Mouse (Mus musculus): ENCODE results near the gene Fahd2a. TPM values are rescaled to one million over a fixed set of nuclear protein-coding genes. Genes with fewer than 3 reads are reported as not detected.

Fahd2a gene
- polyA plus RNA-seq, 1 experiment: 7.8 TPM

DNA sequence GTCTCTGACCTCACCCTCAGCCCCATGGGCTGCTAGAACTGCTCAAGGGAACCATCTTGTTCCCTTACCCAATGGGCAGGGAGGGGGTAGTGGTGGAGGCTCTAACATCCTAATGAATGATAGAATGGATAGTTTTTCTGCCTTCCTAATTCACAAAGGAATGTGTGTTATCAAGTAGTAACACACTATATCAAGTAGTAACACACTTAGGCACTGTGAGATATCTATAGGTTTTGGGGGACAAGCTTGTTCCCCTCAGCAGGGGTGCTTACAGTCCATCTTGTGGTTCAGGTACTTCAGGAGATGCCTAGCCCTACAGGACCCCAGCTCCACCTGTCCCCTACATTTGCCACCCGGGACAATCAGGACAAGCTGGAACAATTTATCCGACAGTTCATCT lies 8.8 kb downstream of the Fahd2a start:
- WGBS: 91% methylated on average over 2 of the region's 2 CpGs
- no peak overlapping the region for H3K4me3 ChIP-seq (ENCODE audit: extremely low read depth, insufficient read depth, insufficient read length)
- no peak overlapping the region for H3K27ac ChIP-seq (ENCODE audit: insufficient read depth, low read length)
- DNase-seq (ENCODE audit: low read depth in 1 of 2, low spot score in 2 of 2): no peak
- TF ChIP-seq CTCF (IDR thresholded peaks at IDR 0.05; ENCODE audit: extremely low read depth, insufficient read depth, insufficient read length, insufficient replicate concordance): no peak
- no peak for TF ChIP-seq POLR2A (IDR thresholded peaks at IDR 0.05; ENCODE audit: low read depth, low read length)
- H3K27me3 ChIP-seq (ENCODE audit: control insufficient read depth, insufficient read depth, low read length): no peaks in the 10 kb centered on the region
- H3K4me1 ChIP-seq (ENCODE audit: control insufficient read depth, insufficient read depth, insufficient read length): no peaks in the 10 kb centered on the region
- H3K36me3 ChIP-seq (ENCODE audit: control insufficient read depth, insufficient read depth, low read length): peaks cover 5% of the 10 kb centered on the region; the same call in 1 of the 2 replicates

DNA sequence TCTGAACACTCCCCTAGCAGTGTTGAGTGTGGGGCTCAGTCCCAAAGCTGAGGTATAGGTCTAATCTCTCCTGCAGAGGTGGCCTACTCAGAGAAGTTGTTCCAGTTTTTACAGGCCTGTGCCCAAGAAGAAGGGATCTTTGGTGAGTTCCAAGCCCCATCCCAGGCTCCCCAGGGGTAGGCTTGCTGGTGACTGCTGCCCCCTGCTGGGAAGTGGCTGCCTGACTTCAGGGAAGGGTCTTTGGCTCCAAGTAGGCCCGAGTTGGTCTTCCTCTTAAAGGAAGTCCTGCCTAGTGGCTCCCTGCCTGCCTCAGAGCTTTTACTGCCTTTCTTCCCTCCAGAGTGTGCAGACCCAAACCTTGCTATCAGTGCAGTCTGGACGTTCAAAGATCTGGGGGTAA lies 9.2 kb downstream of the Fahd2a start:
- Histone ChIP-seq H3K27ac (ENCODE audit: insufficient read depth, low read length) (no peak overlapping the region), H3K4me3 (ENCODE audit: extremely low read depth, insufficient read depth, insufficient read length) (no peak overlapping the region), H3K4me1 (ENCODE audit: control insufficient read depth, insufficient read depth, insufficient read length) (no peaks in the 10 kb centered on the region), H3K27me3 (ENCODE audit: control insufficient read depth, insufficient read depth, low read length) (no peaks in the 10 kb centered on the region), H3K36me3 (ENCODE audit: control insufficient read depth, insufficient read depth, low read length) (peaks cover 5% of the 10 kb centered on the region; the same call in 1 of the 2 replicates)
- TF ChIP-seq POLR2A (IDR thresholded peaks at IDR 0.05; ENCODE audit: low read depth, low read length) (no peak), CTCF (IDR thresholded peaks at IDR 0.05; ENCODE audit: extremely low read depth, insufficient read depth, insufficient read length, insufficient replicate concordance) (peak; percentile 48; the same call in 1 of the 2 replicates)
- DNase-seq (ENCODE audit: low read depth in 1 of 2, low spot score in 2 of 2): peak in 1 of 2 experiments; percentile 31
- 28% methylated on average over 2 of the region's 2 CpGs for WGBS

DNA sequence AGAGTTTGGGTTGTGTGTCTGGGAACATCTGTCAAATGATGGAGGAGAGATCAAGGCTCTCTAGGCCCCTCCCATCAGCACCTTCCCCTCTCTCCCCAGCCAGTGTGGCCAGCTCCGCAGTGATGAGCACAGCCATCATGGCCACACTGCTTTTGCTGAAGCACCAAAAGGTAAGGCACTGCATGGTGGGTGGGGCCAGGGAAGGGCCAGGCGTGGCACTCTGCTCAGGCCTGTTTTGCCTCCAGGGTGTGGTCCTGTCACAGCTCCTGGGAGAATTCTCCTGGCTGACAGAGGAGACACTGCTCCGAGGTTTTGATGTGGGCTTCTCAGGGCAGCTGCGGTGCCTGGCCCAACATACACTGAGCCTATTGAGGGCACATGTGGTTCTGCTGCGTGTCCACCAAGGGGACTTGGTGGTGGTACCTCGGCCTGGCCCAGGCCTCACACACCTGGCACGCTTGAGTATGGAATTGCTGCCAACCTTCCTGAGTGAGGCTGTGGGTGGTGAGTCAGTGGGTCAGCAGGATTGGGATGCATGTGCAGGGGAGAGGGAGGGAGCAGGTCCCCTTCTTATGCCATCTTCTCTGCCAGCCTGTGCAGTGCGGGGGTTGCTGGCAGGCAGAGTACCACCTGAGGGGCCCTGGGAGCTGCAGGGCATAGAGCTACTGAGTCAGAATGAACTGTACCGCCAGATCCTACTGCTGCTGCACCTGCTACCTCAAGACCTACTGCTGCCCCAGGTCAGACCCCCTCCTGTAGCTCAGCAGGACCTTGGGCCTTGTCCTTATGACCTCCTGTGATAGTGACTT lies 10.7 kb downstream of the Fahd2a start:
- H3K4me1 ChIP-seq (ENCODE audit: control insufficient read depth, insufficient read depth, insufficient read length): no peaks in the 10 kb centered on the region
- peaks cover 5% of the 10 kb centered on the region; the same call in 1 of the 2 replicates for H3K36me3 ChIP-seq (ENCODE audit: control insufficient read depth, insufficient read depth, low read length)
- H3K27ac ChIP-seq (ENCODE audit: insufficient read depth, low read length): no peak overlapping the region
- 93% methylated on average over 9 of the region's 9 CpGs for WGBS
- H3K27me3 ChIP-seq (ENCODE audit: control insufficient read depth, insufficient read depth, low read length): no peaks in the 10 kb centered on the region
- DNase-seq (ENCODE audit: low read depth in 1 of 2, low spot score in 2 of 2): no peak
- TF ChIP-seq CTCF (IDR thresholded peaks at IDR 0.05; ENCODE audit: extremely low read depth, insufficient read depth, insufficient read length, insufficient replicate concordance) (no peak), POLR2A (IDR thresholded peaks at IDR 0.05; ENCODE audit: low read depth, low read length) (no peak)
- no peak overlapping the region for H3K4me3 ChIP-seq (ENCODE audit: extremely low read depth, insufficient read depth, insufficient read length)

DNA sequence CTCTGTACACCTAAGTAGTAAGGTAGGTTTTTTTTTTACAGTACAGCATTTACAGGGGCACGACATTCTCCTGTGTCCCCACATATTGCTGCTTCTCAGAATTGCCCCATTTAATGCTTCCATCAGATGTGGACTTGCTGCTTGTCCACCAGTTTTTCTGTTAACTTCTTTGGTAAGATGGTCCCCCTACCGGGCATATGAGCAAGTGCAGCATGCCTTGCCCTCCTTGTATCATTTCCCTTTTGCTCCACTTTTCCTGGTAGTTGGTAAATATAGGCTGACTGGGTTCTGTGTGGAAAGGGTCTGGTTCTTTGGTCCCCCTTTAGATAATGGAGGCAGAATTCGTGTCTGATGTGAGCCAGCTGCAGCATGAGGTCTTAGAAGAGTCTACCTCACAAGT lies 14.1 kb downstream of the Fahd2a start:
- WGBS: 10% methylated on average over 3 of the region's 3 CpGs
- Histone ChIP-seq H3K27me3 (ENCODE audit: control insufficient read depth, insufficient read depth, low read length) (no peaks in the 10 kb centered on the region), H3K4me3 (ENCODE audit: extremely low read depth, insufficient read depth, insufficient read length) (no peak overlapping the region), H3K36me3 (ENCODE audit: control insufficient read depth, insufficient read depth, low read length) (no peaks in the 10 kb centered on the region), H3K27ac (ENCODE audit: insufficient read depth, low read length) (no peak overlapping the region), H3K4me1 (ENCODE audit: control insufficient read depth, insufficient read depth, insufficient read length) (no peaks in the 10 kb centered on the region)
- TF ChIP-seq CTCF (IDR thresholded peaks at IDR 0.05; ENCODE audit: extremely low read depth, insufficient read depth, insufficient read length, insufficient replicate concordance) (peak; percentile 27; the same call in 1 of the 2 replicates), POLR2A (IDR thresholded peaks at IDR 0.05; ENCODE audit: low read depth, low read length) (no peak)
- peak in 1 of 2 experiments; percentile 8 for DNase-seq (ENCODE audit: low read depth in 1 of 2, low spot score in 2 of 2)

DNA sequence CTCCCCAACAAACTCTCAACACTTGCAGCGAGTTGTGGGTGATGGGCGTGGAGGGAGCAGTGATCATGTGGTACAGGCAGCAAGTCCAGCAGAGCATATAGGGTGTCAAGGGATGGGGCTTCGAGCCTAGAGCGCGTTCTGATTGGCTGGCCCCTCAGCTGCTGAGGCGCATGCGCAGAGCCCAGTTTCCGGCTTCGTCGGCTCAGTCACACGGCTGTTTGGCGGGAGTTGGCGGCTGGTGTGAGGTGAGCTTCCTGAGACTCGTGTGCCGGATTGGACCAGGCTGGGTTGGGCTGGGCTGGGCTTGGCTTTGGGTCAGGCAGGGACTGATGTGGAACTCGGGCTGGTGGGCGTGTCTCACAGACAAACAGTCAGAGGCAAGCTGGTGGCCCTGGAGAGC lies 19.4 kb downstream of the Fahd2a start, which contains the start of gene Gpat2:
TSS of gene Gpat2 (plus strand) at position 223 of the 400 bp plus-strand sequence.
- 88% methylated on average over 17 of the region's 17 CpGs for WGBS

DNA sequence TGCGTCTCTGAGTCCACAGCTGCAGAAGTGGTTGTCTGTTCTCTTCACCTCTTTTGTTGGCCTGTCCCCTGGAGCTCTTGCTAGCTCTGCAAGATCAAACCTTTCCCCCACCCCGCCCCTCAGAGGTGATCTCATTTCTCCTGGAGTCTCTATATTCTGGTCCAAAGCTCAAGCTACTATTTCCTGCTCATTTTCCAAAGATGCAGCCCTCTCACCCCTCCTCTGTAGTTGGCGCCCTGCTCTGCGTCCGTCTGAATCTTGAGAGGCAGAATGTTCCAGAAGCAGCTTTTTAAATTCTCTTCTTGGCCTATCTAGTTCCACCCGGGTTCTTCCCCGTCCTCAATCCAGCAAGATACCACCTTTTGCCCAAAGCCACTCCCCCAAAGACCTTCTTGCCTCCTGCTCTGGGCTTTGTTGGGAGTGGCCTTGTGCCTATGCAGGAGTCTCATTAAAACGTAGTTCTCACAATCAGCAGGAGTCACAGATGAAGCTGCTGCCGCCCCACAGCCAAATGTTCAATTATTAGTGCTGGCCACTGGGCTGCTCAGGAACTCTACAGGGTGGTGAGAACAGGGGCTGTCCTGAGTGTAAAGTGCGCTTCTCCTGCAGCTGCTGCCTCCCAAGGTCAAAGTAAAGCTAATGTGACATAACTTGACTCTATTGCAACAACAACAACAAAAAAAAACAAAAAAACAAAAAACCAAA lies 25.9 kb downstream of the Fahd2a start:
- Histone ChIP-seq H3K36me3 (ENCODE audit: control insufficient read depth, insufficient read depth, low read length) (no peaks in the 10 kb centered on the region), H3K4me1 (ENCODE audit: control insufficient read depth, insufficient read depth, insufficient read length) (no peaks in the 10 kb centered on the region), H3K4me3 (ENCODE audit: extremely low read depth, insufficient read depth, insufficient read length) (no peak overlapping the region), H3K27me3 (ENCODE audit: control insufficient read depth, insufficient read depth, low read length) (no peaks in the 10 kb centered on the region), H3K27ac (ENCODE audit: insufficient read depth, low read length) (no peak overlapping the region)
- TF ChIP-seq CTCF (IDR thresholded peaks at IDR 0.05; ENCODE audit: extremely low read depth, insufficient read depth, insufficient read length, insufficient replicate concordance) (no peak), POLR2A (IDR thresholded peaks at IDR 0.05; ENCODE audit: low read depth, low read length) (no peak)
- 70% methylated on average over 10 of the region's 10 CpGs for WGBS
- DNase-seq (ENCODE audit: low read depth in 1 of 2, low spot score in 2 of 2): no peak

More for the DNA sequence above, 19.4 kb downstream of the Fahd2a start, which contains the start of gene Gpat2:
- Histone ChIP-seq H3K36me3 (ENCODE audit: control insufficient read depth, insufficient read depth, low read length) (no peaks in the 10 kb centered on the region), H3K27me3 (ENCODE audit: control insufficient read depth, insufficient read depth, low read length) (no peaks in the 10 kb centered on the region), H3K27ac (ENCODE audit: insufficient read depth, low read length) (no peak within 1 kb of the TSS), H3K4me1 (ENCODE audit: control insufficient read depth, insufficient read depth, insufficient read length) (no peaks in the 10 kb centered on the region), H3K4me3 (ENCODE audit: extremely low read depth, insufficient read depth, insufficient read length) (no peak within 1 kb of the TSS)
- no peak for DNase-seq (ENCODE audit: low read depth in 1 of 2, low spot score in 2 of 2)
- TF ChIP-seq POLR2A (IDR thresholded peaks at IDR 0.05; ENCODE audit: low read depth, low read length): no peak
- TF ChIP-seq CTCF (IDR thresholded peaks at IDR 0.05; ENCODE audit: extremely low read depth, insufficient read depth, insufficient read length, insufficient replicate concordance): no peak
